Mouse (Mus musculus): ENCODE measurements at regions not wholly inside any gene's neighbourhood (a gene's known extent, or its start where the extent isn't known, plus 50 kb on each side); places are given as distances from the start of the nearest gene placed in this dataset.

- peak; percentile 3 to 10 for DNase-seq
Observed at GRCm38 (mm10) chr4:28298911-28299353, 514.0 kb upstream of the Epha7 start.

- DNase-seq = no peak
Observed at GRCm38 (mm10) chr4:28300018-28300440, 512.9 kb upstream of the Epha7 start.

- no peak for DNase-seq
Observed at GRCm38 (mm10) chr4:28301686-28302085, 511.2 kb upstream of the Epha7 start.

GRCm38 (mm10) chr4:28331036-28331435 lies 481.9 kb upstream of the Epha7 start:
- DNase-seq = no peak

- DNase-seq = no peak
Observed at GRCm38 (mm10) chr4:28364566-28364965, 448.4 kb upstream of the Epha7 start.

GRCm38 (mm10) chr4:28377087-28377486 lies 435.8 kb upstream of the Epha7 start:
- no peak for DNase-seq

- DNase-seq = no peak
Observed at GRCm38 (mm10) chr4:28378661-28379060, 434.3 kb upstream of the Epha7 start.

- DNase-seq = no peak
Observed at GRCm38 (mm10) chr4:28424341-28424740, 388.6 kb upstream of the Epha7 start.

GRCm38 (mm10) chr4:28440161-28440560 lies 372.8 kb upstream of the Epha7 start:
- no peak for DNase-seq

- no peak for DNase-seq
Observed at GRCm38 (mm10) chr4:28453111-28453510, 359.8 kb upstream of the Epha7 start.

GRCm38 (mm10) chr4:28456312-28456711 lies 356.6 kb upstream of the Epha7 start:
- DNase-seq = no peak

Data from lung, adult 18-20 months (tissue).